Mouse (Mus musculus) thymus, postnatal 0 days (tissue): ENCODE data around the gene Rhbdl1. TPM values are rescaled to one million over a fixed set of nuclear protein-coding genes. Genes with fewer than 3 reads are reported as not detected.
A peak's percentile ranks its signal among the peaks of the same experiment; 100 is the strongest.

Experiments used
- DNase-seq: peaks from one replicate; pipeline ENCODE4 v3.0.0-alpha.2; 2015; ENCODE audit warnings: low spot score
- polyA plus RNA-seq: library from polyadenylated mRNA; unstranded; fragments of >200 nt; fragmentation: Nextera tagmentation; extraction: Ambion mirVana; gene quantifications from 2 replicates; pipeline ENCODE4 v1.2.1, GENCODE M21; 2015

Gene Rhbdl1
- polyA plus RNA-seq, 1 experiment from 2014 or later, result 0.38 TPM

DNA sequence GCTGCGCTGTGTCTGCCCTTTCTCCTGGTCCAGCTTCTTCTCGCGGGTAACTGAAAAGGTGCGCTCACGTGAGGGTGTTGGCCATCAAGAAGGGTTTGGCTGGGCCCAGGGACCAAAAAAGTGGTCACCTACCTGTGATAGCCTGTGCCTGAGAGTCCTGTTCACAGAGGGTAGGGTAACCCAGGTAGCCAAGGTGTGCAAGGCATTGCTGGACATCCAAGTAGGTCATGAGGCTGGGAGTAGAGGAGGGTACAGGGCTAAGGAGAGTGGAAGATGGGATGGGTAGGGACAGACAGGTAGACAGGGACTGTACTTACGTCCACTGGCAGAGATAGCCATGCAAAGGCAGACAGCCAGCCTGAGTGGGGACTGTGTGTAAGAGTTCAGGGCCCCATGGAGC is 3.4 kb upstream of the Rhbdl1 start:
- no peak for DNase-seq

DNA sequence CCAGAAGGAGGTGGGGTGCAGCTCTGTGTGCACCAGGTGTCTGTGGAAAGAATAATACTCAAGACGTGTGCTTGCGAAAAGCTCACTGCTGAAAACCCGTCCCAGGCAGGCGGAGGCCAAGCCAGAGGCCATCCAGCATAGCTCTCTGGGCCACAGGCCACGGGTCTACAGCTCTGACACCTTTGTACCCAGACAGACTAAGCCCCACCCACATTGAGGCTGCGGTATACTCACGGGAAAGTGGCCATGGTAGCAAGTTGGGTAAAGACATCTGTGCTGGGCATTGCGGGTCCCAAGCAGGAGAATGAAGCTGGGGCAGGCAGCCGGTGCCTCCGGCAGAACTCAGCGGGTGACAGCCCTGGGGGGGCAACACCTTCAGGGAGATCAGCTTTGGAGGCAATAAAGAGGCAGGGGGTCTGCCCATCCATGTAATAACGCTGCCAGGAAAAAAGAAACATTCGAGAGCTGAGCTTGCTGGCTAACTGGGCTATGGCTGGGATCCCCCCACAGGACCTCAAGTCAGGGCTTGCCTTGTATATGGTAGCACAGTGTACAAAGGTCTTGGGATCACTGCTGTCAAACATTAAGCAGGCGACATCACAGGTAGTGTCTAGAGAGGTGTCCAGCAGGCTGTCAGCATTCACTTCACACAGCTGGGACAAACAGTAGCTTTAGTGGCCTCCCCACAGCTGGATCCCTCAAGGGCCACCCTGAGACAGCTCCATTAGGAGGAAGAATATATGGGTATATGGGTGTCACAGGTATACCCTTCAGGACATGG is 2.5 kb upstream of the Rhbdl1 start:
- no peak for DNase-seq

DNA sequence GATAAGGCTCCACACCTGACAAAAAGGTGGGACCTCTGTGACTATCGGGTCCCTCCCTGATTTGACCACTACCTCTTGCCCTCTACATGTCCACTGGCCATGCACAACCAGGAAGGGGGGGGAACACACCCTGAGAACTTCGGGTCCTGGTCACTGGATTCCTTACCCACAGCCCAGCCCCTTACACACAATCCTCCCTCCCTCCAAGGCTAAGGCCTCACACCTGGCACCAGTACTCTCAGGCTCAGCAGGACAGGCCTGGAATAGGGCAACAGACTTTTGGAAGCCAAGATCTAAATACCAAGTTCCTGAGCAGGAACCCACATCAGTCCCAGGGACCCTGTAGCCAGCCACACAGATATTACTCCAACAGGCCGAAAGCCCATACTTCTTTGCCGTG is 1.8 kb upstream of the Rhbdl1 start:
- DNase-seq, result no peak

DNA sequence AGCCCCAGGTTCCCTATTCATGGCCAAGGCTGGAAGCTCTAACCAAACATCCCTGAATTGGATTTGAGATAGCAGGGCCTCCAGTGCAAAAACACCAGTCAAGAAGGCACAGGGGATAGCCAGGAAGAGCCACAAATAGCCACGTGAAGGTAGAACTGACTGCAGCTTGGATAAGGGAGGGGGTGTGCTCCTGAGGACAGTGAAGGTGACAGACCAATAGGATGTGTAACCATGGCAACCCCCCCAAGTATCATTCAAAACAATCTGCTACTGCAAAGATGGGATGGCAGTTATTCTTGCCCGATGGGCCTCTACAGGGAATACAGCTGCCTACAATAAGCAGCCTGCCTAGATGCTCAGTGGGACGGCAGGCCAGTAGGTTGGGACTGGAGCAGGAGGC is 438 bp upstream of the Rhbdl1 start:
- no peak for DNase-seq

DNA sequence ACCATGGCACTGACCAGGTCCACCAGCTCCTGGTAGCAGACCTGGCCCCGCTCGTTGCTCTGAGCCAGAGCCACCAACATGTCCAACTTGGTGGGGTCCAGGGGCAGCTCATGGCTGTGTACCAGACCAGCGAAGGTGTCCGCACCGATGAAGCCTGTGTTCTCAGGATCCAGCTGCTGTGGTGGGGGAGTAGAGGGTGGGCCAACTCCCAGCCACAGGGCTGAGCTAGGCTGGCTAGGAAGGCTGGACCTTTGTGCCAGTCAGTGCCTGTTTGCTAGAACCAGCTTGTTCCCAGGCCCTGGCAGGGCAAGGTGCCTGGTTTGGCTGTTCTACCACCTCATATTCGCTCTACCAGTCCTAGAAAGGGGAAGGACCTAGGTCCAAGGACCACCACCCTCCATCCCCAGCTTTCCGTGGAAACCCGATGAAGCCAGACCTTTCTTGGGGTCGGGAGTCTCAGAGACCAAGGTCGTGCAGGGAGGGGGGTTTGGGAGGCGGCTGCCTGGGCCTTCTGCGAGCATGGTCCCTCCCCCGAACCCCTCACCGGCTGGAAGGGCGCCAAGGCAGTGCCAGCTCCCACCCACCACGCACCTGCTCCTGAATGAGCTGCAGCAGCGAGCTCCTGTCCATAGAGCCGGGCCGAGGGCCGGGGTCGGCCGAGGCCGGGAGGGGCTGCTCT is 559 bp downstream of the Rhbdl1 start:
- no peak for DNase-seq

DNA sequence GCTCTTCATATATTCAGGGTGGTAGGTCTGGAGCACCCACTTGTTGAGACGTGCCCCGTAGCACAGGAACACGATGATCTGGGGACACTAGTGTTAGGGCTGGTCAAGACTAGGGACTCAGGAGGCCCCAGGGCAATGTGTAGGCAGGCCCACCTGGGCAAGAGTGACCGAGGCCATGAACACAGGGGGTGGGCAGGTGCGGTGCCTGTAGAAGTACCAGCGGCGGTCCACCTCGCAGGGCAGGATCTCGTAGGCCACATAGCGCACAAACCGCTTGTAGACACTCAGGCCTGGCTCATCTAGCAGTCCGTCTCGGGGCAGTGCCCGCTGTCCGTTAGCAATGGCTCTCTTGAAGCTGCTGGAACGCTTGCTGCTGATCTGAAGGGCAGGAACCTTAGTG is 1.3 kb downstream of the Rhbdl1 start:
- DNase-seq, result no peak

DNA sequence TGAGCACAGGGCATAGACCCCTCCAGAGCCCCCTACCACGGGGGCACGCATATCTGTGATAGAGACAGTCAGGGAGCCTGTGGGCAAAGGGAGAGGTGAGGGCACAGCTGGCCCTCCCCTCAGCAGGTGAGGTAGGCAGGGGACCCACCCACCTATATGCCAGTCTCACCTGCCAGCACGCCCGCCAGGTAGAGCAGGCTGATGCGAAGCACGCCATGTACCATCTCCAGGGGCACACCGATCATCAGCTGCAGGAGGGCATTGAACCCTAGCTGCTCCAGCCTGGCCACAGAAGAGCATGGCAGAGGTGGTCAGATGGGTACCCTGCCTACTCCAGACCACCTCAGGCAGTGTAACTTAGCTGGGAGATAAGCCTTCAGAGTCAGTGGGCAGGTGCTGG is 1.8 kb downstream of the Rhbdl1 start:
- DNase-seq, result no peak

DNA sequence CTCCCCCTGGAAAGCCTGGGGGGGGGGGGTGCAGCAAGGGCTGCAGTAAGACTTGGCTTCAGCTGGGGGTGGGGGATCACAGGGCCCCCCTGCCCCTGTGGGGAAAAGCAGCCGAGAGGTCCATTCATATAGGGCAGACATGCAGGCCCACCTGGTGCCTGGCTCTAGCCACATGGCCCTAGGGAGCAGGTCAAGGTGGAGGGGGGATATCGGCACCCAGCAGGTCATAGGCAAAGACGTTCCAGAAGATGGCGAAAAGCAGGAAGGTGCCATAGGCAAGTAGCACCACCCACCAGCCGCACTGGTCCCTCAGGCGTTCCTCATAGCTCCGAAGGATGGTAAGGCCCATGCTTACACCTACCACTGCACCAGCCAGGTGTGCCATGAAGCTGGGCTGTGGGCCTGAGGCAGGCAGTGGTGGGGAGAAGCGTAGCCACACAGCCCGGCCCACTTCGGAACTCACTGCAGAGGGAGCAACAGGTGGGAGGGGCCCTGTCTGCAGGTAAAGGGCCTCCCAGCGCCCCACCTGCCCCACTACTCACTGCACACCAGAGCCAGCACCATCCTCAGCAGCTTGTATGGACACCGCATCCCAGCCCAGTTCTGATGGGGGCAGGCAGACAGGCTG is 2.4 kb downstream of the Rhbdl1 start:
- DNase-seq, result no peak

DNA sequence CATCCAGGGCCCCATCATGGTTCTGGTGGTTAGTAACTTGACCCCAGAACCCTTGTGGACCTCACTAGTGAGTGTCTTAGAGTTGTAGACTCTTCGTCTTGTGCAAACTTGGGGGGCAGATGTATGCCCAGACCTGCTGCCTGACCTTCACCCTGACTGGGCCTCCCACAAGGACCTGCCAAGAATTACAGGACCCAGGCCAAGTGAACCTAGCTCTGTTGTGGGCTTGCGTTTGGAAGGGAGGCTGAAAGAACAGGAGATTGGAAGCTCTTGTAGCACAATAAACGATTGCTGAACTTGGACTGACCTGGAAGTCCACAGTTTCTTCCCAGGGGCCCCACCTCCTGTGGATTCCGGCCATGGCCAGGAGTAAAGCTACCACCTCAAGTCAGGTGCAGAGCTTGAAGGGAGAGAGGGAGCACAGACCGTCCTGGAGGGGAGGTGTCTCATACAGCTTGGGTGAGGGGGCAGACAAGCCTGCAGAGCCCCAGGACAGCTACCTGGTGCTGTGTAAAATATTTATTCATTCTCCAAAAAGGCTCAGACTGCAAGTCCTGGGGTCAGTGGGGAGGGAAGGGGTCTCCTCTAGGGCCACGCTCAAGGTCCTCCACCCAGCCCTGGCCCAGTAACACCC is 3.0 kb downstream of the Rhbdl1 start:
- no peak for DNase-seq

DNA sequence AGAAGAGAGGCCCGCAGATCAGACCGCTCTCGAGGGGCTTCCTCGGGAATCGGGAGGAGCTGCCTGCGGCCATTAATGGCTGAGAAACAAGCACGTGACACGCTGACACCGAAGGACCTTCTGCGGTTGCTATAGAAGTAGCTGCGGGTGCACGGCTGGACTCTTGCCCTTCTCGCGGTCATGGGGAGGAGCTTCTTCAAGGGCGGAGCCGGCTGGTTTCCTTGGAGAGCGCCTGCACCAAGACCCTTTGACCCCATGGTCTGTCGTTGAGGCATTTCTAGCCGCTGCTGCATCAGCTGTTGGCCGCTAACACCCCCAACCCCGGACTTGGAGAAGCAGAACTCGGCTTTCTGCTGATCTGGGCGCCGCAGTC is 3.8 kb downstream of the Rhbdl1 start, which contains the start of gene Stub1:
Stub1 (minus strand) TSS at position 114 of the 373 bp plus-strand sequence.
- no peak for DNase-seq

DNA sequence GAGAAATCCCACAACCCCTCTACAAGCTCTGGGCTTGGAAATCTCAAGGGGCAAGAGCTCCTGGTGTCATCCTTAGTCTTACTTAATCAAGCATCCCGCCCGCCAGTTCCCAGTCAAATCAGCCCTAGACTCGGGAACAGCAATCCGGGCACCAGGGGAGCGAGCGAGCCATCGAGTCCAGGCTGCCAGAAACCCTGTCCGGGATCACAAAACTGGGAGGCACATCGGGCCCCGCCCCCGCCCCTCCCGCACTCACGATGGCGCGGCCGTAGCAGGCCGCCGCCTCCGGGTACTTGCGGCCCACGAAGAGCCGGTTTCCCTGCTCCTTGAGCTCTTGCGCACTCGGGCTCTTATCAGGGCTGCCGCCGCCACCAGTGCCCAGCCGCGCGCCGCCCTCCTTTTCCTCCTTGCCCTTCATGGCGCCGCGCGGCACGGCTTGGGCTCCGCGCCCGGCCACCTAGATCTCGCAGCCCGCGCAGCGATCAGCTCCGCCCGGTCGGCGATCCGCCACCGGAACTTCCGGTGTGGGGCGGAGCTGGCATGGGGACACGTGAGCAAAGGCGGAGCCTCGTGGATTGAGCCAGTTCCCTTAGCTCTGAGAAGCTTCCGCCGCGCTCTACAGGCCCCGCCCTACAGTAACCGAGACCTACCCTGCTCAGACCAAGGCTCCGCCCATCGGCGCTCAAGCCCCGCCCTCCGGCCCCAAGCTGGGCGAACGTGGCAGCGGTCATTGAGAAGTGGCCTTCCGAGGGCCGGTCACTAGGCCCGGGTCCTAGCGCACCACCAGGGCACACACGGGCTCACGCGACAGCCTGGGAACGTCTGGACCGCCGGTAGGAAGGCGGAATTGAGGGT is 4.4 kb downstream of the Rhbdl1 start:
- DNase-seq, result peak; percentile 98

DNA sequence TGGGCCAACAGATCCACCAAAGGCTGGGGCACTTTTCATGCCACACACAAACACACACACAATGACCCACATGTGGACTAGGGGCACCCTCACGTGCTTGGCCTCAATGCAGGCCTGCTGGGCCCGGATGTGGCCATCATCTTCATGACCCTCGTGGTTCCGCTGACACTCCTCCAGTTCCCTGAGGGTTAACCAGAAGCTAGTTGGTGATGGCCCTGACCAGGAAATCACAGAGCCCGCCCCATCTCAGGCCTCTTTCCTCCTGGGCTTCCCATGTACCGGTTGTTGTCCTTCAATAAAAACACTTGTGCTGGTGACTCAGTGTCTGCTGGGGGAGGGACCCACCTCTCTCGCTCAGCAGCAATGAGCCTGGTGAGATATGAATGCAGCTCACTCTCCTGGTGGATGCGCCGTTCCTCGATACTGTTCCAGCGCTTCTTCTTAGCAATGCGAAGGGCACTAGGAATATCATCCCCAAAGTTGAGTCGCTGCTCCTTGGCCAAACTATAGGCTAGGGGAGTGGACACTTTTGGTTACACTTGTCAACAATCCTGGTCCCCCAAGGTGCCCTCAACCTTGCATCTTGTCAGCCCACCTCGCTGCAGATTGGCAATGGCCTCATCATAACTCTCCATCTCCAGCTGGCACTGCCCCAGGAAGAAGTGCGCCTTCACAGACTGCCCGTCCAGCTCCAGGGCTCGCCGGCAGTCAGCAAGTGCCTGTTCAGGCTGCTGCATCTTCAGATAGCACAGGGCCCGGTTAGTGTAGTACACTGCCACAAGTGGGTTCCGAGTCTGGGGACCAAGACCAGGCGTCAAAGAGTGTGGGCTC is 5.4 kb downstream of the Rhbdl1 start:
- no peak for DNase-seq

DNA sequence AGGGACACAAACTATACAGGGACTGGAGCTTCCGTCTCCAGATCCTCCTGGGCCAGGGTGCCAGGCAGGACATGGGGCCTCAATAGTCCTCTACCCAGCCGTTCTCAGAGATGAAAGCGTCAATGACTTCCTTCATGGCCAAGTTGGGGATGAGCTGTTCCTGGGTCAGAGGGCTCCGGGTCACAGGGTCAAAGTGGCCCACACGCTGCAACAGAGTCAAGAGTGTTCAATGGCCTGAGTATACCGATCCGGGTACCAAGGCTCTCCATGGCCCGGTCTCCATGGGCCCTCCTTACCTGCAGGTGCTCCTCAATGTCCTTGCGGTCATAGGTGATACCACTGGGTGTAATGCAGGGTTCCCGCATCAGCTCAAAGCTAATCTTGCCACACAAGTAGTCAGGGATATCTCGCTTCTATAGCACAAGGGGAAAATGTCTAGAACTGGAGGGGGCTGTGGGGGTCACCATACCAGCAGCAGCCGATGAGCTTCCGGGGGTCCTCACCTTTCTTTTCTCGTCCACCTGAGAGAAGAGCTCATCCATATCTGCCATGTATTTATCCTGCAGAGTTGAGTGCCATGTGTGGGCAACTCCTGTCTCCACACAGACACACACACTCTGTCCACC is 6.2 kb downstream of the Rhbdl1 start:
- DNase-seq, result no peak

DNA sequence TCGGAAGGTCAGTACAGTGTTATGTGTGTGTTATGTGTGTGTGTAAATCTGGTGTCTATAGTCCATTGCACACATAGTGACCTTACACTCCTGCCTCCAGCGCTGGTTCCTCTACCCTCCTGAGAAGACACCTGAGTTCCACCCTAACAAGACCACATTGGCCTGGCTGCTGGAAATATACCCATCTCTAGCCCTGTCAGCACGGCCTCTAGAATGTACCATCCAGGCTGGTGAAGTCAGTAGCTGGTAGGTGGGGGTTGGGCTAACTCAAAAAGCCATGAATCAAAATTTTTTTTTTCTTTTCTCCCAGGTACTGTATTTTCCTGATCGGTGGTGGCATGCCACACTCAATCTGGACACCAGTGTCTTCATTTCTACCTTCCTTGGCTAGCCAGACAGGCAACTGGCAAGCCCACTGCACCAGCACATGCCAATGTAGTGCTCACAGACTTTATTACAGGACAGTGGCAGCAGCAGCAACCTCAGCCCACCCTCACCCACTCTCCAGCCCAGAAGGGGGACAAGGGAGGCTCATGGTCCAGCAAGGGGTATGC is 6.8 kb downstream of the Rhbdl1 start:
- DNase-seq, result no peak

DNA sequence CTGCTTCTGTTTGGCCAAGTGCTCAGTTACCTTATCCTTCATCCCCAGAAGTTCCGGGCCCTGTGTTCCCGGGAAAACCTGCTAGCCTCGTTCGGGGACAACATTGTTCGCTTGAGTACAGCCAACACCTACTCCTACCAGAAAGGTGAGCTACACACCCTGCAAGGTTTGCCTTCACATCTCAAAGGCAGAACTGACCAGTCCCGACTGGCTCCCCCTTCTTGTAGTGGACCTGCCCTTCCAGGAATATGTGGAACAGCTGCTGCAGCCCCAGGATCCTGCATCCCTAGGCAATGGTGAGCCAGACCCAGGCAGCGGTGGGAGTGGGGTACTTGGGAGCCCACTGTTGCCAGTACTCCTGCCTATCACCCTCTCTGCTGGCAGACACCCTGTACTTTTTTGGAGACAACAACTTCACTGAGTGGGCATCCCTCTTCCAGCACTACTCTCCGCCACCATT is 7.5 kb downstream of the Rhbdl1 start:
- DNase-seq, result no peak

DNA sequence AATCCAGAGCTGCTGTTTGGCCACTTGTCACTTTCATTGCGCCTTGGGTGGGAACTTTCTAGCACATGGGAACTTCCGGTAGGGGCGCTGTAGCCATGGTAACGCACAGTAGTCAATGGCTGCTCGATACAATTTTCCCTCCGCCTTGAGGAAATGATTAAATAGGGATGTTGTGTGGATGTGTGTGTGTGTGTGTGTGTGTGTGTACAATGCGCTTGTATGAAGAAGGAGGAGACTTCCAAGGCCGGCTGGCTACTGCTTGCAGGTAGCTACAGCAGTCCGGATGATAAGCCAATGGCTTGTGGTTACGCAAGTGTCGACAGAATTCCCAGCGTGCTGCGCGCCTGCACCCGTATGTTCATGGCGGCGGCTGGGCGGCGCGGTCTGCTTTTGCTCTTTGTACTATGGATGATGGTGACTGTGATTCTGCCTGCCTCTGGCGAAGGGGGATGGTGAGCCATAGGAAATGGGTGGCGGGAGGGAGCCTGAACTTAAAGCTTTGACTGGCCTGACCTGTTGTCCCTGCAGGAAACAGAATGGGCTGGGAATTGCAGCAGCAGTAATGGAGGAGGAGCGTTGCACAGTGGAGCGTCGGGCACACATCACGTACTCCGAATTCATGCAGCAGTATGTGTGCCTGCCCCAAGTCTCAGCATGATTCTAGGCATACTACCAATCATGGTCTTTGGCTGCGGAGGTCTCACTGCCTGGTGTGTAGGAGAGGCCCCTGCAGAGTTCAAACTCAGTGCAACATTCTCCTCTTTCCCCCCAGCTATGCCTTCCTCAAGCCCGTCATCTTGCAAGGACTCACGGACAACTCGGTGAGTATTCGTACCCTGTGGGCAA is 8.2 kb downstream of the Rhbdl1 start, which contains the start of gene Jmjd8:
Jmjd8 (plus strand) TSS at position 156 of the 846 bp plus-strand sequence.
- peak; percentile 81 for DNase-seq

DNA sequence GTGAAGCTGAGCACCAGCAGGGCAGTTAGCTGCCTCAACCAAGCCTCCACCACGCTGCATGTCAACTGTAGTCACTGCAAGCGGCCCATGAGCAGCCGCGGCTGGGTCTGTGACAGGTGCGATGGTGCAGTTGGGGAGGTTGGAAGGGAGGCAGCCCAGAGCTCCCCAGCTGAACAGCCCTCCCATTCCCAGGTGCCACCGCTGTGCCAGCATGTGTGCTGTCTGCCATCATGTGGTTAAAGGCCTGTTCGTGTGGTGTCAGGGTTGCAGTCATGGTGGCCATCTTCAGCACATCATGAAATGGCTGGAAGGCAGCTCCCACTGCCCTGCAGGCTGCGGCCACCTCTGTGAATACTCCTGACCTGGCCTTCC is 8.9 kb downstream of the Rhbdl1 start:
- DNase-seq, result peak; percentile 22

DNA sequence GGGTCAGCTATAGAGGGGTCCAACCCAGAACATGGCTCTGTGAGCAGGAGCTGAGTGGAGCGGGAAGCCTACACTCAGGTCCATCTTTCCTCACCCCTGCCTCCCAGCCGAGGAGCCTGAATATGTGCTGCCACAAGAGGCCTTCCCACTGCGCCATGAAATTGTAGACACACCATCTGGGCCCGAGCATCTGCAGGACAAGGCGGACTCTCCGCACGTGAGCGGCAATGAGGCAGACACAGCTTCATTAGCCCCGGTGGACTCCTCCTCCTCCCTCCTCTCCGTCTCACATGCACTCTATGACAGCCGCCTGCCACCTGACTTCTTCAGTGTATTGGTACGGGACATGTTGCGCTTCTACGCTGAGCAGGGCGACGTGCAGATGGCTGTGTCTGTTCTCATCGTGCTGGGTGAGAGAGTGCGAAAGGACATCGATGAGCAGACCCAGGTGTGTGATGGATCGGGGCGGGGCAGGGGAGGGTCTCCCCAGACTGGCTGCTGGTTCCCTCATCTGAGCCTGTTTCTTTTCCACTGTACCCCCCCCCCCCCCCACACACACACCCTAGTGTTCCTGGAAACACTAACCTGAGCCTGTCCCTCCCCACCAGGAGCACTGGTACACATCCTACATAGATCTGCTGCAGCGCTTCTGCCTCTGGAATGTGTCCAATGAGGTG is 9.4 kb downstream of the Rhbdl1 start:
- no peak for DNase-seq
